Mouse (Mus musculus) T-cell, adult 2 months (primary cell): Measurements from ENCODE around the gene Foxc1.

ENCODE experiments used
- DNase-seq: peaks from one replicate; pipeline ENCODE4 v3.0.0; 2022; ENCODE audit warnings: low spot score

The Foxc1 gene

DNA sequence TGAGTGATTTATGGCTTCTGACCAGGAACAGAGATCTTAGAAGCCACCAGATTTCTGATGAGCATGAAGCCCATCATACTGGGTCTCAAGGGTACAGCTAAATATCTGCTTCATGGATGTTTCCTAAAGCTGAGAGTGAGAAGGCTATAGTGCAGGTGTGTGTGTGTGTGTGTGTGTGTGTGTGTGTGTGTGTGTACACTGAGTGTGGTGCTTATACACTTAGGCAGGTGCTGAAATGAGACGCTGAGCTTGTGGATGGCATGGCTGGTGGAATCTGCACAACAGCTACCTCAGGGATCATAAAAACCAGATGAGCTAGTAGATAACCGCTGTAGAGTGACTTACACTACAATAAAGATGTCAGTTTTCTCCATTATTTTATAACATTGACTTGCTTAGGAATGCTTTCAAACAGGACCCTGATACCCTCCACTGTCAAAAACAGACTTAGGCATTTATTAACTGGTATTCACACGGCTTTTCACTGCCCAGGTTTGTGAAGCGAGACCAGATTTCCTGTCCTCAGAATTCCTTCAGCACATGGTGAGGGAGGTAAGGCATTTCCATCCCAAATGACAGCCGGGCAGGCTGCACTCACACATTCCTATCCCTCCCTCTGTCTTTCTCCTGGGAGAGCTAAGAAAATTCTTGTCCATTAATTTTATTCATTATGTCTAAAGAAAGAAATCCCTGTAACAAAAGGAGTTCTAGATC is 43.0 kb downstream of the Foxc1 start:
- no peak for DNase-seq

DNA sequence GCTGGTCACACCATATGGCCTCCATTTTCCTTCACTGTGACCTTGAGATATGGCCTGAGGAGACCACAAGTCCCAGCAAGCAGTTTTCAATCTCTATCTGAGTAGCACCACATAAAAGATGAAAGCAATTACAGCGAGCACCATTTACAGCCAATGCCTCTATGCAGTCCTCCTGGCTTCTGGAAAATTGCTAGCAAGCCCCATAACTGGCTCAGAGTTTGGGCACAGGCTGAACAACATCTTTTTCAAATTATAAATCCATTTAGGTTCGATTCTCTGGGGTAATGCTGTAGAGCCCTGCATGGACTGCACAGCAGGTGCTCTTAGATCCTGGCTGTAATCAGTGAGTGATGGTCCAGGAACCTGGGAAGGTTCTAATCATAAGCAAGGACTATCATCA is 47.1 kb downstream of the Foxc1 start:
- no peak for DNase-seq

DNA sequence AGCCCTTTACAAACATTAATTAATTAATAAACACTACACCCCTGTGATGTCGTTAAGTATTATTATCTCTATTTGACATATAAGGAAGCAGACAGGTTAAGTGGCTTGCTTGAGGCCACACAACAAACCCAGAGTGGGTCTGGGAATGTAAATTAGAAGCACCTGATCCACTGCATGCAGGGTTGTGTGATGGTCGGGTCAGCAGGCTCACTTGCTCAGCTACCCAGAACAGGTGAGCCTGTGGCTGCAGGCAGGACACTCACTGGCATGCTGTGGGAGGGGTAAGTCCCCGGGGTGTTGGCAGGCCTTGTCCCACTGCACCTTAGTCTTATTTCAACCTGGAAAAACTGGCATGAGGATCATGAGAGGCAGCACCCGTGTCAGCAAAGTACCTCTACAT is 47.6 kb downstream of the Foxc1 start:
- no peak for DNase-seq

DNA sequence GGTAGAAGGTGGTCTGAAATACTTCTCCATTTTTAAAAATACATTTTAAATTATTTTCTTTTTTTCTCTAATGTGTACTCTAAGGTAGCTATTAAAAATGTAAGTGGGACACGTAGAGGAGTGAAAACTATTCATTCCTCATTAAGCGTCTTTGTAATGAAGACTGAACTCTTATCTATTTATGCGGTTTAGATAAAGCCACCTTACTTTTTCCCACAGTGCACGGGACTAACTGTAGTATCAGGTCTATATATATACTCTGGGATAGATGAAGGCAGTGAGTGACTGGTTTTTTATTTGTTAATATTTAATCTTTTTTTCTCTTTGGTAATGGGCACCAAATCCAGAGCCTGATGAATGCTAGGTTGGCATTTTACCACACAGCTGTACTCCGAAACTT is 53.8 kb downstream of the Foxc1 start:
- no peak for DNase-seq
